Mouse (Mus musculus): ENCODE measurements around the gene Dppa2. TPM values are rescaled to one million over a fixed set of nuclear protein-coding genes. Genes with fewer than 3 reads are reported as not detected.
"Not testable (repeated sequence)": the region's sequence is repeated elsewhere in the genome, so short reads cannot be mapped to it uniquely, and the experiment has no call there.

The Dppa2 gene
- polyA plus RNA-seq, 1 experiment from 2014 or later: not detected

DNA sequence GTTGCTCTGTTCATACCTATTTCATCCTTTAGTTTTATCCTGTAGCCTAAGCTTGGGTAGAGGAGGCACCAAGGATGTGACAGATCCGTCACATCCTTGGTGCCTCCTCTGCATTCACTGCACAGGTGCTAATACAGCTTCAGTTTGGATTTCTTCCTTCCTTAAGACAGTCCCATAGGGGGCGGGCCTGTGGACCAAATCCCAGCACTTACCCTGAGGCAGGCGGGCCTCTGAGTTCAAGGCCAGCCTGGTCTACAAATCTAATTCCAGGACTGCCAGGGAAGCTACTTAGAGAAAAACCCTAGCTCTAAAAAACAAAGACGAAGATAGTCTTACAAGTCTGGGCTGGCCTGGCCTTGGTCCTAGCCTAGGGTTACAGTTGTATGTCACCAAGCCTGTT is 18.2 kb upstream of the Dppa2 start:
- 91% methylated on average over 4 of the region's 4 CpGs for WGBS (ENCODE audit: insufficient replicate concordance)
- H3K4me3 ChIP-seq (ENCODE audit: low read depth, low read length): no peak overlapping the region
- H3K9ac ChIP-seq (ENCODE audit: low read depth, low read length): no peak overlapping the region
- no peaks in the 10 kb centered on the region for H3K27me3 ChIP-seq (ENCODE audit: control insufficient read depth, insufficient read depth, low read length)
- no peak for ATAC-seq (replicated peaks; ENCODE audit: insufficient number of reproducible peaks, low FRiP score, low TSS enrichment)
- H3K4me2 ChIP-seq: no peak overlapping the region
- no peak overlapping the region for H3K27ac ChIP-seq (ENCODE audit: low read depth, low read length)
- no peaks in the 10 kb centered on the region for H3K4me1 ChIP-seq (ENCODE audit: control insufficient read depth, insufficient read depth, low read length)
- no peaks in the 10 kb centered on the region for H3K36me3 ChIP-seq (ENCODE audit: control insufficient read depth, insufficient read depth, low read length)
- no peaks in the 10 kb centered on the region for H3K9me3 ChIP-seq (replicated peaks; ENCODE audit: control insufficient read depth, low read length)

DNA sequence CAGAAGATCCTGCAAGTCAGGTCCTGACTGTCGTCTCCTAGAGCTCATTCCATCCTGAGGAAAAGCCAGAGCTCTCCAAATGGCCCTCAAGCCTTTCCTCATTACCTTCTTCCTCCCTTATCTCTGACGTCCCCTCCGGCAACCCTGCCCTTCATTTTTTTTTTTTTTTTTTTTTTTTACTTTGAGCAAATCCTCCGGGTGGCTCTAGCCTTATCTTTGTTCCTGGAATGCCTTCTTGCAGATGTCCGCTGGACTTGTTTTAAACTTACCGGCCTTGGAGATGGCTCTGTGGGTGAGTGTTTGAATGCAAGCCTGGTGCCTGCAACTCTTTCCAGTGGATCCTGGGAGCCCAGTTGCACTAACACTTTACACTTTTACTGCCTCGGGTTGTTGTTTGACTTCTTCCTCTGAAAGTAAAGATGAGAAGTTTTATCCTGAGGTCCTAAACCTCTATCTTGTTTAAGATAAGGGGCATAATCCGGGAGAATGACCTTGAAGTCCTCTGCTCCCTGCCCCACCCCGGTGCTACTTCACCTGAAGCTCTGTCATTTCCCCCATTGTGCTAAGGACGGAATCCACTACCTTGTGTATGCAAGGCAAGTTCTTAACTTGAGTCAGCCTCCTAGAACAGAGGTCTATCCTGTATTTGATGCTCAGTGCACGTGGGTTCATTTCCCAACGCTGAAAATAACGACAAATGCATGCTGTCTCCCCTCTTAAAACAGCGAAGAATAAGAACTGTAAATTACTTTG is 6.1 kb upstream of the Dppa2 start:
- 36% methylated on average over 14 of the region's 14 CpGs for WGBS (ENCODE audit: insufficient replicate concordance)
- H3K4me2 ChIP-seq: no peak overlapping the region
- no peak overlapping the region for H3K4me3 ChIP-seq (ENCODE audit: low read depth, low read length)
- no peak for ATAC-seq (replicated peaks; ENCODE audit: insufficient number of reproducible peaks, low FRiP score, low TSS enrichment)
- no peaks in the 10 kb centered on the region for H3K9me3 ChIP-seq (replicated peaks; ENCODE audit: control insufficient read depth, low read length)
- H3K4me1 ChIP-seq (ENCODE audit: control insufficient read depth, insufficient read depth, low read length): no peaks in the 10 kb centered on the region
- no peak overlapping the region for H3K9ac ChIP-seq (ENCODE audit: low read depth, low read length)
- no peak overlapping the region for H3K27ac ChIP-seq (ENCODE audit: low read depth, low read length)
- H3K36me3 ChIP-seq (ENCODE audit: control insufficient read depth, insufficient read depth, low read length): no peaks in the 10 kb centered on the region
- no peaks in the 10 kb centered on the region for H3K27me3 ChIP-seq (ENCODE audit: control insufficient read depth, insufficient read depth, low read length)

DNA sequence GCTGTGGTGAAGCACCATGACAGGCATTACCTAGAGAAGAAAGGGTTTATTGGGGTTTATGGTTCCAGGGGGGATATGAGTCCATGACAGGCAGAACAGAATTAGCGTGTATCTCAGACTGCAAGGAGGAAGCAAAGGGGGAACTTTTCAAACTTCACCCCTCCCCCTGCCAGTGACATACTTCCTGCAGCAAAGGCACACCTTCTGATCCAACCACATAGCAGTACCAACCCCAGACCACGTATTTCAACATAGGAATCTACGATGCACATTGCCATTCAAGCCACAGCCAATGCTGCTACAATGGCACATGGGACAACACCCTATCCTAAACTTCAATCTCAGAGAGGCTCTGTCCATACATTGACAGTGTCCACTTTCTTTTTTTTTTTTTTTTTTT is 3.8 kb upstream of the Dppa2 start:
- Histone ChIP-seq H3K27me3 (ENCODE audit: control insufficient read depth, insufficient read depth, low read length) (no peaks in the 10 kb centered on the region), H3K36me3 (ENCODE audit: control insufficient read depth, insufficient read depth, low read length) (no peaks in the 10 kb centered on the region), H3K4me1 (ENCODE audit: control insufficient read depth, insufficient read depth, low read length) (no peaks in the 10 kb centered on the region), H3K4me2 (no peak overlapping the region), H3K9ac (ENCODE audit: low read depth, low read length) (no peak overlapping the region), H3K27ac (ENCODE audit: low read depth, low read length) (no peak overlapping the region), H3K9me3 (replicated peaks; ENCODE audit: control insufficient read depth, low read length) (no peaks in the 10 kb centered on the region), H3K4me3 (ENCODE audit: low read depth, low read length) (no peak overlapping the region)
- WGBS (ENCODE audit: insufficient replicate concordance): 74% methylated on average over 3 of the region's 3 CpGs
- no peak for ATAC-seq (replicated peaks; ENCODE audit: insufficient number of reproducible peaks, low FRiP score, low TSS enrichment)

GRCm38 (mm10) chr16:48303983-48304382 is 275 bp downstream of the Dppa2 start:
- Histone ChIP-seq H3K4me3 (ENCODE audit: low read depth, low read length) (no peak overlapping the region), H3K27ac (ENCODE audit: low read depth, low read length) (no peak overlapping the region), H3K36me3 (ENCODE audit: control insufficient read depth, insufficient read depth, low read length) (no peaks in the 10 kb centered on the region), H3K4me1 (ENCODE audit: control insufficient read depth, insufficient read depth, low read length) (no peaks in the 10 kb centered on the region), H3K9ac (ENCODE audit: low read depth, low read length) (no peak overlapping the region), H3K9me3 (replicated peaks; ENCODE audit: control insufficient read depth, low read length) (no peaks in the 10 kb centered on the region), H3K27me3 (ENCODE audit: control insufficient read depth, insufficient read depth, low read length) (no peaks in the 10 kb centered on the region), H3K4me2 (no peak overlapping the region)
- 41% methylated on average over 3 of the region's 3 CpGs for WGBS (ENCODE audit: insufficient replicate concordance)
- ATAC-seq (replicated peaks; ENCODE audit: insufficient number of reproducible peaks, low FRiP score, low TSS enrichment): no peak

DNA sequence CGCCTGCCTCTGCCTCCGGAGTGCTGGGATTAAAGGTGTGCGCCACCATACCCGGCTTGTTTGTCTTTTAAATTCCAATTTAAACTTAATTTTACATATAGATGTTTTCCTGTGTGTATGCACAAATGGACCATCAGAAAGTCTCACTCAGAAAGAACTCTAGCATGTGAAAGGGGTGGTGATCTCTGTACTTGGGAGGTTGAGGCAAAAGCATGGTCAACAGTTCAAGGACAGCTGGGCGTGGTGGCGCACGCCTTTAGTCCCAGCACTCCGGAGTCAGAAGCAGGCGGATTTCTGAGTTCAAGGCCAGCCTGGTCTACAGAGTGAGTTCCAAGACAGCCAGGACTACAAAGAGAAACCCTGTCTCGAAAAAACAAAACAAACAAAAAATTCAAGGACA is 5.2 kb downstream of the Dppa2 start:
- H3K9ac ChIP-seq (ENCODE audit: low read depth, low read length); H3K4me3 ChIP-seq (ENCODE audit: low read depth, low read length); H3K36me3 ChIP-seq (ENCODE audit: control insufficient read depth, insufficient read depth, low read length); H3K27ac ChIP-seq (ENCODE audit: low read depth, low read length); H3K27me3 ChIP-seq (ENCODE audit: control insufficient read depth, insufficient read depth, low read length); H3K4me2 ChIP-seq; H3K9me3 ChIP-seq (replicated peaks; ENCODE audit: control insufficient read depth, low read length); H3K4me1 ChIP-seq (ENCODE audit: control insufficient read depth, insufficient read depth, low read length); ATAC-seq (replicated peaks; ENCODE audit: insufficient number of reproducible peaks, low FRiP score, low TSS enrichment): not testable (repeated sequence)
- 90% methylated on average over 10 of the region's 10 CpGs for WGBS (ENCODE audit: insufficient replicate concordance)

- H3K4me2 ChIP-seq: no peak overlapping the region
- ATAC-seq (replicated peaks; ENCODE audit: insufficient number of reproducible peaks, low FRiP score, low TSS enrichment): no peak
- WGBS (ENCODE audit: insufficient replicate concordance): 77% methylated on average over 12 of the region's 12 CpGs
- H3K9me3 ChIP-seq (replicated peaks; ENCODE audit: control insufficient read depth, low read length): no peaks in the 10 kb centered on the region
- no peaks in the 10 kb centered on the region for H3K27me3 ChIP-seq (ENCODE audit: control insufficient read depth, insufficient read depth, low read length)
- H3K4me1 ChIP-seq (ENCODE audit: control insufficient read depth, insufficient read depth, low read length): no peaks in the 10 kb centered on the region
- H3K36me3 ChIP-seq (ENCODE audit: control insufficient read depth, insufficient read depth, low read length): no peaks in the 10 kb centered on the region
- no peak overlapping the region for H3K27ac ChIP-seq (ENCODE audit: low read depth, low read length)
- no peak overlapping the region for H3K4me3 ChIP-seq (ENCODE audit: low read depth, low read length)
- H3K9ac ChIP-seq (ENCODE audit: low read depth, low read length): no peak overlapping the region
These were observed 6.4 kb downstream of the Dppa2 start for GRCm38 (mm10) chr16:48309912-48310630.

- Histone ChIP-seq H3K4me2 (no peak overlapping the region), H3K9ac (ENCODE audit: low read depth, low read length) (no peak overlapping the region), H3K4me1 (ENCODE audit: control insufficient read depth, insufficient read depth, low read length) (no peaks in the 10 kb centered on the region), H3K27me3 (ENCODE audit: control insufficient read depth, insufficient read depth, low read length) (no peaks in the 10 kb centered on the region), H3K9me3 (replicated peaks; ENCODE audit: control insufficient read depth, low read length) (no peaks in the 10 kb centered on the region), H3K27ac (ENCODE audit: low read depth, low read length) (no peak overlapping the region), H3K4me3 (ENCODE audit: low read depth, low read length) (no peak overlapping the region), H3K36me3 (ENCODE audit: control insufficient read depth, insufficient read depth, low read length) (no peaks in the 10 kb centered on the region)
- 85% methylated on average over 3 of the region's 3 CpGs for WGBS (ENCODE audit: insufficient replicate concordance)
- no peak for ATAC-seq (replicated peaks; ENCODE audit: insufficient number of reproducible peaks, low FRiP score, low TSS enrichment)
These were observed 11.6 kb downstream of the Dppa2 start for GRCm38 (mm10) chr16:48315294-48315693.

DNA sequence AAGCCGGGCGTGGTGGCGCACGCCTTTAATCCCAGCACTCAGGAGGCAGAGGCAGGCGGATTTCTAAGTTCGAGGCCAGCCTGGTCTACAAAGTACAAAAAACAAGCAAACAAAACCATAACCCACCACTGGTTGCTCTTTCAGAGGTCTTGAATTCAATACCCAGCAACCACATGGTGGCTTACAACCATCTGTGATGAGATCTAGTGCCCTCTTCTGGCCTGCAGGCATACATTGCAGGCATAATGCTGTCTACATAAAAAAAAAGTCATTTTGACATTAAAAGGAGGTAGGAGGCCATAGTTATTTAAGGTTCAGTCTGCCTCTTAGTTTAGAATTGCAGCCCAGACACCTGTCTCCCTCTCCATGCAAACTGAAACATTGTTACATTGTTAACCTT is 17.1 kb downstream of the Dppa2 start:
- 92% methylated on average over 6 of the region's 6 CpGs for WGBS (ENCODE audit: insufficient replicate concordance)
- Histone ChIP-seq H3K9ac (ENCODE audit: low read depth, low read length) (no peak overlapping the region), H3K9me3 (replicated peaks; ENCODE audit: control insufficient read depth, low read length) (no peaks in the 10 kb centered on the region), H3K36me3 (ENCODE audit: control insufficient read depth, insufficient read depth, low read length) (no peaks in the 10 kb centered on the region), H3K4me3 (ENCODE audit: low read depth, low read length) (no peak overlapping the region), H3K27ac (ENCODE audit: low read depth, low read length) (no peak overlapping the region), H3K4me1 (ENCODE audit: control insufficient read depth, insufficient read depth, low read length) (no peaks in the 10 kb centered on the region), H3K4me2 (no peak overlapping the region), H3K27me3 (ENCODE audit: control insufficient read depth, insufficient read depth, low read length) (no peaks in the 10 kb centered on the region)
- no peak for ATAC-seq (replicated peaks; ENCODE audit: insufficient number of reproducible peaks, low FRiP score, low TSS enrichment)

GRCm38 (mm10) chr16:48323133-48323532 is 19.4 kb downstream of the Dppa2 start:
- WGBS (ENCODE audit: insufficient replicate concordance): 74% methylated on average over 6 of the region's 6 CpGs
- ATAC-seq (replicated peaks; ENCODE audit: insufficient number of reproducible peaks, low FRiP score, low TSS enrichment): no peak
- Histone ChIP-seq H3K4me1 (ENCODE audit: control insufficient read depth, insufficient read depth, low read length) (no peaks in the 10 kb centered on the region), H3K4me2 (no peak overlapping the region), H3K27me3 (ENCODE audit: control insufficient read depth, insufficient read depth, low read length) (no peaks in the 10 kb centered on the region), H3K9me3 (replicated peaks; ENCODE audit: control insufficient read depth, low read length) (no peaks in the 10 kb centered on the region), H3K36me3 (ENCODE audit: control insufficient read depth, insufficient read depth, low read length) (no peaks in the 10 kb centered on the region), H3K4me3 (ENCODE audit: low read depth, low read length) (no peak overlapping the region), H3K27ac (ENCODE audit: low read depth, low read length) (no peak overlapping the region), H3K9ac (ENCODE audit: low read depth, low read length) (no peak overlapping the region)

All from heart, embryonic 11.5 days (tissue).